Mouse (Mus musculus) bone marrow macrophage, adult 2 months (primary cell): ENCODE data around the gene Pogz.

Experiments used
- CTCF ChIP-seq: IDR thresholded peaks from 2 replicates; pipeline ENCODE4 v1.5.1; 2012; ENCODE audit warnings: low read depth, mild to moderate bottlenecking, low read length, moderate library complexity
- POLR2A ChIP-seq: IDR thresholded peaks from 2 replicates; pipeline ENCODE4 v1.6.1; 2012; ENCODE audit warnings: mild to moderate bottlenecking, low read depth, low read length, borderline replicate concordance

- TF ChIP-seq CTCF (no peak), POLR2A (no peak)
Measured at GRCm38 (mm10) chr3:94911050-94911693, 73.8 kb downstream of the Pogz start.
